Mouse (Mus musculus) E14TG2a.4 (cell line): ENCODE measurements around the gene Kctd2.
A peak's percentile ranks its signal among the peaks of the same experiment; 100 is the strongest.
"Not testable (repeated sequence)": the region's sequence is repeated elsewhere in the genome, so short reads cannot be mapped to it uniquely, and the experiment has no call there.

Experiments used
- H3K27me3 ChIP-seq: 2 replicates; pipeline ENCODE4 v1.6.1; 2014; ENCODE audit warnings: low read length, control low read depth; ENCODE audit not compliant: insufficient read depth
- H3K36me3 ChIP-seq: 2 replicates; pipeline ENCODE4 v1.6.1; 2014; ENCODE audit warnings: low read length, control low read depth; ENCODE audit not compliant: insufficient read depth
- H3K4me1 ChIP-seq: replicated peaks from 2 replicates; pipeline ENCODE4 v1.6.1; 2014; ENCODE audit warnings: low read depth, low read length, control low read depth
- H3K4me3 ChIP-seq: replicated peaks from 2 replicates; pipeline ENCODE4 v1.5.1; 2014; ENCODE audit warnings: mild to moderate bottlenecking, low read length
- H3K9me3 ChIP-seq: 2 replicates; pipeline ENCODE4 v1.6.1; 2014; ENCODE audit warnings: low read length, control low read depth
- CTCF ChIP-seq: conservative IDR thresholded peaks from 2 replicates; pipeline ENCODE4 v1.5.1; 2014; ENCODE audit warnings: low read length
- NANOG ChIP-seq: IDR thresholded peaks from 2 replicates; pipeline ENCODE4 v1.6.1; 2014; ENCODE audit warnings: borderline replicate concordance, low read length, mixed read lengths
- POU5F1 ChIP-seq: IDR thresholded peaks from 2 replicates; pipeline ENCODE4 v1.6.1; 2014; ENCODE audit warnings: low read length, borderline replicate concordance

Kctd2 gene

DNA sequence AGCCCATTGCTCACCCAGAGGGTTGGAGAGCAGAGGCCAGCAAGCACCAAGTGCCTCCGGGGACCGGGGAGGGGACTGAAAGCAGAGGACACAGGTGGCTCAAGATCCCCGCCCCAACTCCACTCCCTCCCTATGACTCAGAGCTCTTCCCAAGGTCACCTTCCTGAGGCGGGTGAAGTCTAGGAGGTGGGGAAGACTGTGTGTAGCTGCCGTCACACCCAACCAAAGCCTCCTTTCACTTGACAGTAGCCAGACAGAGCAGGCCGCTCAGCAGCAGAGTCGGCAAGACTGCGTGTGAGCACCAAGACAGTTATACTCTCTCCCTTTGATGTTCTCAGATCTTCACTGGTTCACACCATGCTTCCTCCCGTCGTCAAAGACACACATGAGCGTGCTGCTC, 43.5 kb downstream of the Kctd2 start:
- TF ChIP-seq NANOG: no peak
- no peak for TF ChIP-seq POU5F1
- no peak for TF ChIP-seq CTCF
- Histone ChIP-seq H3K27me3 (peaks cover 11% of the 10 kb centered on the region), H3K9me3 (no peaks in the 10 kb centered on the region), H3K4me1 (peaks cover 49% of the 10 kb centered on the region), H3K4me3 (peak overlapping the region; percentile 17; the same call in 1 of the 2 replicates), H3K36me3 (no peaks in the 10 kb centered on the region)

DNA sequence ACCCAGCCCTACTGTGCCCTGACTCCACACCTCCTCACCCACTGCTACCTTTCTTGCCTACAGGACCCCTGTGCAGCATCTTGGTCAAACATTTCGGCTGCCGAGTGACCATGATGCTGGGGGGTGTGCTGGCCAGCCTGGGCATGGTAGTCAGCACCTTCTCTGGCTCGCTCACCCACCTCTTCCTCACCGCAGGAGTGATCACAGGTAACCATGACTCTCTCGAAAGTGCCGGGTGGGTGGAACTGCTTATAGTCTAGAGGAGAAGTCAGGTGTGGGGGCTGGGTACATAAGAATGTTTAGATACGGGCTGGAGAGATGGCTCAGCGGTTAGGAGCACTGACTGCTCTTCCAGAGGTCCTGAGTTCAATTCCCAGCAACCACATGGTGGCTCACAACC, 44.9 kb downstream of the Kctd2 start:
- Histone ChIP-seq H3K4me3 (no peak overlapping the region), H3K9me3 (no peaks in the 10 kb centered on the region), H3K4me1 (peaks cover 57% of the 10 kb centered on the region), H3K36me3 (no peaks in the 10 kb centered on the region), H3K27me3 (peaks cover 10% of the 10 kb centered on the region)
- TF ChIP-seq POU5F1 (no peak), NANOG (no peak), CTCF (no peak)

DNA sequence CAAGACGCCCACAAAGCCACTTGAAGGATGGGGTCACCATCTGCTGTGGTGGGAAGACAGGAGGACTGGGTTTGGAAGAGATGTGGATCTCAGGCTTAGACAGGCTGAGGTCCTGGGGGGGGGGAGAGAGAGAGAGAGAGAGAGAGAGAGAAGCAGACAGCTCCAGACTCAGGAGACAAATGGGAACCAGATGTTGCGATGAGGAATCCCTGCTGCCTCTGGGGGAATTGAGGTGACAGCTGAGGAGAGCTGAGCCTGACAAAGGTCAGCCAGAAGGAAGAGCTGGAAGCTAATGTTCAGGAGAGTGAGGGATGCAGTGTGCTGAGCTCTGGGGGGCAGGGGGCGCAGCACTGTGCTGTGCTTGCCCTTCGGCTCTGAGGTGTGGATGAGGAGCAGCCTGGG, 47.3 kb downstream of the Kctd2 start:
- no peak overlapping the region for H3K4me3 ChIP-seq

DNA sequence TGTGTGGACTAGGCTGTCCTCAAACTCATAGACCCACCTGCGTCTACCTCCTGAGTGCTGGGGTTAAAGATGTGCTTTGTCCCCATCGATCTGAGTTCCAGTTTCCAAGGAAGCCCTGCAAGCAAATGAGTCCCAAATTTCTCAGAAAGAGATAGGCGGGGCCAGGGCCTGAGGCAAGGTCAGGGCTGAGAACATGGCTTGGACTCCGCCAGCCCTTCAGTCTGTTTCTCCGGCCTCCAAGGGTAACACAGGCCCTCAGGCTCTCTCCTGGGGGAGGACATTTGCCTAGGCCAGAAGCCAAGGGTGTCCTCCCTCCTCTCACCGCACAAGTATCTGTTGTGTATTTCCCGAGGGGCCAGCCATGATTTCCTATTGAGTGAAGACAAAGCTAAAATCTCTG, 52.3 kb downstream of the Kctd2 start:
- H3K4me1 ChIP-seq: peaks cover 69% of the 10 kb centered on the region
- no peaks in the 10 kb centered on the region for H3K9me3 ChIP-seq
- H3K4me3 ChIP-seq: peak overlapping the region; percentile 43
- no peaks in the 10 kb centered on the region for H3K27me3 ChIP-seq
- H3K36me3 ChIP-seq: 0 out of 2 replicates have a peak, but pooled peaks cover 3% of the 10 kb centered on the region
- TF ChIP-seq CTCF: no peak
- no peak for TF ChIP-seq NANOG
- no peak for TF ChIP-seq POU5F1

More for the DNA sequence above, 47.3 kb downstream of the Kctd2 start:
- Histone ChIP-seq H3K9me3 (no peaks in the 10 kb centered on the region), H3K4me1 (peaks cover 53% of the 10 kb centered on the region), H3K27me3 (peaks cover 10% of the 10 kb centered on the region), H3K36me3 (no peaks in the 10 kb centered on the region)
- no peak for TF ChIP-seq NANOG
- no peak for TF ChIP-seq CTCF
- no peak for TF ChIP-seq POU5F1

DNA sequence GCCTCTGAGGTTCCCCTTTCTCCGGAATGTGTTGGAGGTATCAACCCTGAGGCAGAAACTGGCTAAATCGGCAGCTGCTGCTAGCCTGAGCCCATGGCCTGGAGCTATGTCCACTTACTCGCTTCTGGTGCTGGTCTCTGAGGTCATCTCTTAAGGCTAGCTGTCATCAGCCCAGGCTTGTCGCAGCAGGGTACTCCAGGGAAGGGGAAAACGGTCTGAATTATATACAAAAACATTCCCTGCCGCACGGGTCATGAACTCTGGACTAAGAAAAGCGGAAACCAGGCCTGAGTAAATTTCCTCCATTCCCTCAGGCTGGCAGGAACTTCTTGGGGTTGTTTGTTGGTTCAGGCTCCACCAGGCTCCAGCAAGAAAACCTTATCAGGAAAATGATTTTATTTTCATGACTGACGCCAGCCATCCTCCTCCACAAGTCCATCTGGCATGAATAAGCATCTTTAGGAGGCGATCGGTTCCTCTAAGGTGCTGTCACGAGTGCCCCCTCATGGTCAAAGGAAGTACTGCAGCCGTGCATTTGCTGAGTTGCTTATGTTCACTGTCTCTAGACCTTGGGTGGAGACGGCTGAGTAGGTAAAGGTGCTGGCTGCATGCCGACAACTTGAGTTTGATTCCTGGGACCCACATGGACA, 53.8 kb downstream of the Kctd2 start:
- Histone ChIP-seq H3K9me3 (no peaks in the 10 kb centered on the region), H3K27me3 (no peaks in the 10 kb centered on the region), H3K36me3 (0 out of 2 replicates have a peak, but pooled peaks cover 3% of the 10 kb centered on the region), H3K4me1 (peaks cover 66% of the 10 kb centered on the region), H3K4me3 (peak overlapping the region; percentile 54)
- TF ChIP-seq CTCF (peak; percentile 100), NANOG (no peak), POU5F1 (no peak)

DNA sequence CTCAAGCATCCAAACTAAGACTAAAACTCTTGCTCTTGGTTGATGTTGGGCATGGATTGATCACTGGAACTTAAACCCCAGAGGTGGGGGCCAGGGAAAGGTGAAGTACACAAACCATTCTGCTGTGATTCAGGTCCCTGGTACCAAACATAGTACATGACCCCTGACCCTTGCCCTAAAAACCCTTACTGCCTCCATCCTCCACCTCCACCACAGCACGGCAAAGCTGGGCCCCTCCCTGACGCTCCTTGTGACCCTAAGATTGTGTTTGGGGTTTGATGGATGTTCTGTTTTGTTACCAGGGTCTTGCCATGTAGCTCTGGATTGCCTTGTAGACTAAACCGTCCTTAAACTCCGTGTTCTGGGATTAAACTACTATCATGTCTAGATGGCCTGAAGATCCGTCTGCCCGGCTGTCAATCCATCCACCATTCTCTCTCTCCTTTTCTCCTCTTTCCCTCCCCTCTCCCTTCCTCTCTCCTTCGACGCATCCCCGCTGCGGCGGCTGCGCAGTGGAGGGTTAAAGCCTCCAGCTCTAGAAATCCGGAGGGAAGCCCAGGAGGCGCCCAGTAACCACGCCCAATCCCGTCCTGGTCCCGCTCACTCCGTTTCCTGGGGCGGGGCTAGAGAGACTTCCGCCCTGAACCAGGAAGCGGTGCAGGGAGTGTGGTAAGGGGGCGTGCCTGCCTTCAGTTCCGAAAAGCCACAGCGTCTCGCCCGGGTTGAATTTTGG, 55.3 kb downstream of the Kctd2 start, which contains the start of gene Armc7:
TSS of gene Armc7 (plus strand) at position 643 of the 733 bp plus-strand sequence.
- TF ChIP-seq NANOG (no peak), POU5F1 (no peak), CTCF (no peak)

DNA sequence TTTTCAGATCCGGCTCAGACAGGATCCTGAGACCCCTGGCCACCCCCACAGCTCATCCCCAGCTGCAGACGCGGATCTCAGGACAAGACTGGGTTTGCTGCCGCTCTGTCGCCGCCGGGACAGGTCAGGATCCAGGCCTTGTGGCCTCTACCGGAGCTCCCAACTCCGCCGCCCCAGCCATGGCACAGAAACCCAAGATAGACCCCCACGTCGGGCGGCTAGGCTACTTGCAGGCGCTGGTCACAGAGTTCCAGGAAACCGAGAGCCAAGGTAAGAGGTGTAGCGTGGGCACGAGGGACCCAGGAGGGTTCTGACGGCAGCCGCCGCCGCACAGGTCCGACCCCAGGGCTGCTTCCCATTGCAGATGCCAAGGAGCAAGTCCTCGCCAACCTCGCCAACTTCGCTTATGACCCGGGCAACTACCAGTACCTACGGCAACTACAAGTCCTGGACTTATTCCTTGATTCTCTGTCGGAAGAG, 55.9 kb downstream of the Kctd2 start:
- Histone ChIP-seq H3K9me3 (no peaks in the 10 kb centered on the region), H3K36me3 (peaks cover 16% of the 10 kb centered on the region), H3K4me3 (peak overlapping the region; percentile 94), H3K27me3 (no peaks in the 10 kb centered on the region), H3K4me1 (peaks cover 60% of the 10 kb centered on the region)
- no peak for TF ChIP-seq NANOG

More for the DNA sequence above, 55.3 kb downstream of the Kctd2 start, which contains the start of gene Armc7:
- Histone ChIP-seq H3K4me3 (peak within 1 kb of the TSS; percentile 94), H3K9me3 (no peaks in the 10 kb centered on the region), H3K36me3 (peaks cover 15% of the 10 kb centered on the region), H3K4me1 (peaks cover 59% of the 10 kb centered on the region), H3K27me3 (no peaks in the 10 kb centered on the region)

DNA sequence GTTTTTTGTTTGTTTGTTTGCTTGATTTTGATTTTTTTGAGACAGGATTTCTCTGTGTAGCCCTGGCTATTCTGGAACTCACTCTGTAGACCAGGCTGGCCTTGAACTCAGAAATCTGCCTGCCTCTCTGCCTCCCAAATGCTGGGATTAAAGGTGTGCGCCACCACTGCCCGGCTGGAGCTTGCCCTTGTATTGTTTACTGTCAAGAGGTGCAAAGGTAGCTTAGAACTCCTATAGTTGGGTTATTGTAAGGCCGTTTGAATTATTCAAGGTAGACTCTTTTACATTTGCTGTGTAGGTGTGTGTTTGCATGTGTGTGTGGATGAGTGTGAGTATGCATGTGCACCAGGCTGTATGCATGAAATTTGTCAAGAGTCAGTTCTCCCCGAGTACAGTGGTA, 56.7 kb downstream of the Kctd2 start:
- Histone ChIP-seq H3K36me3 (peaks cover 19% of the 10 kb centered on the region), H3K4me3 (peak overlapping the region; percentile 94), H3K4me1 (peaks cover 63% of the 10 kb centered on the region)
- H3K9me3 ChIP-seq, H3K27me3 ChIP-seq: not testable (repeated sequence)

DNA sequence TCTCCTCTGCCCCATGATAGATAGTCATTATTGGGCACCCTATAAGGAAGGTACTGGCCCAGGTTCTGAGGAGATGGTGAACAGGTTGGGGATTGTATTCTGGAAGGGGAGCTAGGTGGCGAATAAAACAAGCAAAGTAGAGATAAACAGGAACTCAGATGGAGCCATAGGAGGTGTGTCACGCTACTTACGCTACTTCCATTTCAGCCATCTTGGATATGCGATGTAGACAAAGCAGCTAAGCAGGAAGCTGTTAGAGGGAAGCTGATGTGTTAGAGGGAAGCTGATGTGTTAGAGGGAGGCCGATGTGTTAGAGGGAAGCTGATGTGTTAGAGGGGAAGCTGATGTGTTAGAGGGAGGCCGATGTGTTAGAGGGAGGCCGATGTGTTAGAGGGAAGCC, 57.5 kb downstream of the Kctd2 start:
- peaks cover 57% of the 10 kb centered on the region for H3K4me1 ChIP-seq
- not testable (repeated sequence) for H3K9me3 ChIP-seq, H3K27me3 ChIP-seq, H3K4me3 ChIP-seq
- H3K36me3 ChIP-seq: peaks cover 24% of the 10 kb centered on the region
